Mouse (Mus musculus): ENCODE measurements around the gene Dbp. TPM values are rescaled to one million over a fixed set of nuclear protein-coding genes. Genes with fewer than 3 reads are reported as not detected.

Gene Dbp
- total and polyA plus RNA-seq, 3 experiments, result 7.9 to 11.0 (median 10.4) TPM

- Histone ChIP-seq H3K27ac (ENCODE audit: insufficient read depth, low read depth) (no peak overlapping the region), H3K9me3 (replicated peaks; ENCODE audit: low read length) (no peaks in the 10 kb centered on the region), H3K79me2 (replicated peaks; ENCODE audit: control insufficient read depth, extremely low read depth, insufficient read depth, poor library complexity, severe bottlenecking) (no peaks in the 10 kb centered on the region), H3K9ac (ENCODE audit: insufficient read depth, low read depth) (no peak overlapping the region), H3K27me3 (replicated peaks) (peaks cover 50% of the 10 kb centered on the region), H3K4me2 (ENCODE audit: insufficient read depth, low read depth, poor library complexity, severe bottlenecking) (no peak overlapping the region), H3K4me1 (ENCODE audit: control insufficient read depth in 1 of 2, insufficient read depth in 2 of 2) (no peaks in the 10 kb centered on the region), H3K36me3 (replicated peaks in 1 of 2; ENCODE audit: control insufficient read depth in 1 of 2, insufficient read depth in 1 of 2, low read length in 1 of 2) (no peaks in the 10 kb centered on the region), H3K4me3 (replicated peaks in 1 of 3; ENCODE audit: low read depth in 2 of 3, low read length in 2 of 3, poor library complexity in 1 of 3) (no peak overlapping the region)
- no peak for DNase-seq (ENCODE audit: extremely low read depth)
- dilution Hi-C loops (cut with MboI; ENCODE audit: extremely low pct_ligation_motif_present, extremely low pct_unique_long_range_greater_than_20kb, low sequenced_read_pairs) (no loop called here), in situ Hi-C loops (cut with MboI; ENCODE audit: low pct_ligation_motif_present, low pct_unique_long_range_greater_than_20kb, low sequenced_read_pairs) (no loop called here)
- no peak for TF ChIP-seq MEF2A (IDR thresholded peaks at IDR 0.05; ENCODE audit: borderline replicate concordance, low read depth, low read length)
- TF ChIP-seq MAZ (IDR thresholded peaks at IDR 0.05; ENCODE audit: low read depth, low read length), result no peak
- TF ChIP-seq JUN (IDR thresholded peaks at IDR 0.05; ENCODE audit: insufficient read depth, low read depth, low read length), result no peak
- no peak for TF ChIP-seq TBP (conservative IDR thresholded peaks at IDR 0.05; ENCODE audit: low read depth, low read length)
- TF ChIP-seq ETS1 (conservative IDR thresholded peaks at IDR 0.05; ENCODE audit: low read depth, low read length), result no peak
- TF ChIP-seq TCF12 (IDR thresholded peaks at IDR 0.05; ENCODE audit: low read depth, low read length), result no peak
- TF ChIP-seq IRF4 (IDR thresholded peaks at IDR 0.05; ENCODE audit: low read depth, low read length), result no peak
- TF ChIP-seq SIN3A (IDR thresholded peaks at IDR 0.05; ENCODE audit: low read length), result no peak
- TF ChIP-seq CHD2 (IDR thresholded peaks at IDR 0.05; ENCODE audit: low read length), result no peak
- TF ChIP-seq MXI1 (IDR thresholded peaks at IDR 0.05; ENCODE audit: low read depth, low read length), result no peak
These were observed 54.5 kb downstream of the Dbp start for GRCm38 (mm10) chr7:45759400-45759799.

Other genes with a start within 250 kb of the Dbp start
Only the 20 nearest of the 34 such genes appear.
- gene Hsd17b14, start 150.2 kb upstream of the Dbp start, total RNA-seq (2012; rRNA removed), result not detected in 2 replicates
- gene Hsd17b14, start 150.2 kb upstream of the Dbp start, total RNA-seq (2014; rRNA removed), result not detected in 2 replicates
- gene Hsd17b14, start 150.2 kb upstream of the Dbp start, polyA plus RNA-seq (2012; ENCODE audit: insufficient read length, low read depth), result 1.5 and 2.3 TPM in 2 replicates
- gene Bcat2, start 134.9 kb upstream of the Dbp start, total RNA-seq (2012; rRNA removed), result 30.9 and 36.6 TPM in 2 replicates
- 12.9 and 13.5 TPM in 2 replicates for gene Bcat2, start 134.9 kb upstream of the Dbp start, total RNA-seq (2014; rRNA removed)
- 56.9 and 65.6 TPM in 2 replicates for gene Bcat2, start 134.9 kb upstream of the Dbp start, polyA plus RNA-seq (2012; ENCODE audit: insufficient read length, low read depth)
- gene Fgf21, start 89.6 kb upstream of the Dbp start, total RNA-seq (2012; rRNA removed), result 0.38 and 0.51 TPM in 2 replicates
- gene Fgf21, start 89.6 kb upstream of the Dbp start, total RNA-seq (2014; rRNA removed), result 0.72 and 0.86 TPM in 2 replicates
- 0.41 and 0.44 TPM in 2 replicates for gene Fgf21, start 89.6 kb upstream of the Dbp start, polyA plus RNA-seq (2012; ENCODE audit: insufficient read length, low read depth)
- gene Fut1, start 87.8 kb upstream of the Dbp start, total RNA-seq (2012; rRNA removed), result 1.3 and 6.4 TPM in 2 replicates
- 1.8 and 2.5 TPM in 2 replicates for gene Fut1, start 87.8 kb upstream of the Dbp start, total RNA-seq (2014; rRNA removed)
- gene Fut1, start 87.8 kb upstream of the Dbp start, polyA plus RNA-seq (2012; ENCODE audit: insufficient read length, low read depth), result 2.4 and 2.5 TPM in 2 replicates
- gene Izumo1, start 83.3 kb upstream of the Dbp start, total RNA-seq (2012; rRNA removed), result 0.08 and 0.21 TPM in 2 replicates
- gene Izumo1, start 83.3 kb upstream of the Dbp start, total RNA-seq (2014; rRNA removed), result 0.16 and 0.17 TPM in 2 replicates
- 0.34 and 0.44 TPM in 2 replicates for gene Izumo1, start 83.3 kb upstream of the Dbp start, polyA plus RNA-seq (2012; ENCODE audit: insufficient read length, low read depth)
- 2.4 and 2.9 TPM in 2 replicates for gene Rasip1, start 77.6 kb upstream of the Dbp start, total RNA-seq (2012; rRNA removed)
- gene Rasip1, start 77.6 kb upstream of the Dbp start, total RNA-seq (2014; rRNA removed), result 0.46 and 0.55 TPM in 2 replicates
- 0.76 and 0.77 TPM in 2 replicates for gene Rasip1, start 77.6 kb upstream of the Dbp start, polyA plus RNA-seq (2012; ENCODE audit: insufficient read length, low read depth)
- gene Mamstr, start 65.1 kb upstream of the Dbp start, total RNA-seq (2012; rRNA removed), result 0.04 and 0.17 TPM in 2 replicates
- not detected in 2 replicates for gene Mamstr, start 65.1 kb upstream of the Dbp start, total RNA-seq (2014; rRNA removed)
- 0.16 and 0.31 TPM in 2 replicates for gene Mamstr, start 65.1 kb upstream of the Dbp start, polyA plus RNA-seq (2012; ENCODE audit: insufficient read length, low read depth)
- not detected in 2 replicates for gene Fut2, start 38.7 kb upstream of the Dbp start, total RNA-seq (2012; rRNA removed)
- not detected in 2 replicates for gene Fut2, start 38.7 kb upstream of the Dbp start, total RNA-seq (2014; rRNA removed)
- gene Fut2, start 38.7 kb upstream of the Dbp start, polyA plus RNA-seq (2012; ENCODE audit: insufficient read length, low read depth), result not detected in 2 replicates
- 0.08 TPM in 1 of 2 replicates, not detected in the other for gene Ntn5, start 21.1 kb upstream of the Dbp start, total RNA-seq (2012; rRNA removed)
- not detected in 2 replicates for gene Ntn5, start 21.1 kb upstream of the Dbp start, total RNA-seq (2014; rRNA removed)
- gene Ntn5, start 21.1 kb upstream of the Dbp start, polyA plus RNA-seq (2012; ENCODE audit: insufficient read length, low read depth), result 0.57 and 0.63 TPM in 2 replicates
- gene Sec1, start 10.7 kb upstream of the Dbp start, total RNA-seq (2012; rRNA removed), result 0.04 and 0.08 TPM in 2 replicates
- gene Sec1, start 10.7 kb upstream of the Dbp start, total RNA-seq (2014; rRNA removed), result 0.18 and 0.26 TPM in 2 replicates
- 0.33 and 0.46 TPM in 2 replicates for gene Sec1, start 10.7 kb upstream of the Dbp start, polyA plus RNA-seq (2012; ENCODE audit: insufficient read length, low read depth)
- gene Car11, start 5.2 kb upstream of the Dbp start, total RNA-seq (2012; rRNA removed), result 0.25 TPM in 1 of 2 replicates, not detected in the other
- gene Car11, start 5.2 kb upstream of the Dbp start, total RNA-seq (2014; rRNA removed), result not detected in 2 replicates
- gene Car11, start 5.2 kb upstream of the Dbp start, polyA plus RNA-seq (2012; ENCODE audit: insufficient read length, low read depth), result 0.61 TPM in 1 of 2 replicates, not detected in the other
- gene Rpl18, start 10.4 kb downstream of the Dbp start, total RNA-seq (2012; rRNA removed), result 3,614 and 3,766 TPM in 2 replicates
- gene Rpl18, start 10.4 kb downstream of the Dbp start, total RNA-seq (2014; rRNA removed), result 3,153 and 3,204 TPM in 2 replicates
- gene Rpl18, start 10.4 kb downstream of the Dbp start, polyA plus RNA-seq (2012; ENCODE audit: insufficient read length, low read depth), result 2,393 and 2,438 TPM in 2 replicates
- gene Sphk2, start 12.9 kb downstream of the Dbp start, total RNA-seq (2012; rRNA removed), result 16.6 and 19.2 TPM in 2 replicates
- gene Sphk2, start 12.9 kb downstream of the Dbp start, total RNA-seq (2014; rRNA removed), result 7.3 and 9.4 TPM in 2 replicates
- 21.8 and 22.4 TPM in 2 replicates for gene Sphk2, start 12.9 kb downstream of the Dbp start, polyA plus RNA-seq (2012; ENCODE audit: insufficient read length, low read depth)
- gene Fam83e, start 16.1 kb downstream of the Dbp start, total RNA-seq (2012; rRNA removed), result 1.3 and 1.4 TPM in 2 replicates
- 0.13 and 0.39 TPM in 2 replicates for gene Fam83e, start 16.1 kb downstream of the Dbp start, total RNA-seq (2014; rRNA removed)
- gene Fam83e, start 16.1 kb downstream of the Dbp start, polyA plus RNA-seq (2012; ENCODE audit: insufficient read length, low read depth), result 0.40 and 0.74 TPM in 2 replicates
- 0.21 TPM in 1 of 2 replicates, not detected in the other for gene Spaca4, start 20.7 kb downstream of the Dbp start, total RNA-seq (2012; rRNA removed)
- gene Spaca4, start 20.7 kb downstream of the Dbp start, total RNA-seq (2014; rRNA removed), result not detected in 2 replicates
- 0.35 TPM in 1 of 2 replicates, not detected in the other for gene Spaca4, start 20.7 kb downstream of the Dbp start, polyA plus RNA-seq (2012; ENCODE audit: insufficient read length, low read depth)
- gene Lmtk3, start 78.7 kb downstream of the Dbp start, total RNA-seq (2012; rRNA removed), result 0.30 and 0.46 TPM in 2 replicates
- gene Lmtk3, start 78.7 kb downstream of the Dbp start, total RNA-seq (2014; rRNA removed), result 0.19 TPM in 1 of 2 replicates, not detected in the other
- 0.18 and 0.34 TPM in 2 replicates for gene Lmtk3, start 78.7 kb downstream of the Dbp start, polyA plus RNA-seq (2012; ENCODE audit: insufficient read length, low read depth)
- 0.13 and 0.17 TPM in 2 replicates for gene Sult2b1, start 79.6 kb downstream of the Dbp start, total RNA-seq (2012; rRNA removed)
- gene Sult2b1, start 79.6 kb downstream of the Dbp start, total RNA-seq (2014; rRNA removed), result not detected in 2 replicates
- gene Sult2b1, start 79.6 kb downstream of the Dbp start, polyA plus RNA-seq (2012; ENCODE audit: insufficient read length, low read depth), result 0.29 TPM in 1 of 2 replicates, not detected in the other
- gene Cyth2, start 109.5 kb downstream of the Dbp start, total RNA-seq (2012; rRNA removed), result 59.1 and 64.2 TPM in 2 replicates
- gene Cyth2, start 109.5 kb downstream of the Dbp start, total RNA-seq (2014; rRNA removed), result 25.6 and 28.7 TPM in 2 replicates
- 59.4 and 75.4 TPM in 2 replicates for gene Cyth2, start 109.5 kb downstream of the Dbp start, polyA plus RNA-seq (2012; ENCODE audit: insufficient read length, low read depth)
- gene Kcnj14, start 119.7 kb downstream of the Dbp start, total RNA-seq (2012; rRNA removed), result 1.5 and 2.1 TPM in 2 replicates
- 1.0 and 1.3 TPM in 2 replicates for gene Kcnj14, start 119.7 kb downstream of the Dbp start, total RNA-seq (2014; rRNA removed)
- gene Kcnj14, start 119.7 kb downstream of the Dbp start, polyA plus RNA-seq (2012; ENCODE audit: insufficient read length, low read depth), result 3.2 and 3.5 TPM in 2 replicates
- 83.0 and 128 TPM in 2 replicates for gene Grwd1, start 125.9 kb downstream of the Dbp start, total RNA-seq (2012; rRNA removed)
- gene Grwd1, start 125.9 kb downstream of the Dbp start, total RNA-seq (2014; rRNA removed), result 88.1 and 98.5 TPM in 2 replicates
- gene Grwd1, start 125.9 kb downstream of the Dbp start, polyA plus RNA-seq (2012; ENCODE audit: insufficient read length, low read depth), result 108 and 115 TPM in 2 replicates